Mouse (Mus musculus): ENCODE measurements around the gene Fcer2a. TPM values are rescaled to one million over a fixed set of nuclear protein-coding genes. Genes with fewer than 3 reads are reported as not detected.
A peak's percentile ranks its signal among the peaks of the same experiment; 100 is the strongest.

Fcer2a gene
- polyA plus RNA-seq, 1 experiment from 2014 or later: 0.32 TPM

- no peak overlapping the region for H3K27ac ChIP-seq (replicated peaks)
Observed at GRCm38 (mm10) chr8:3690774-3691173, 3.2 kb downstream of the Fcer2a start.

GRCm38 (mm10) chr8:3687537-3687936 lies 6.4 kb downstream of the Fcer2a start:
- Histone ChIP-seq H3K36me3 (replicated peaks) (peaks cover 11% of the 10 kb centered on the region), H3K27me3 (replicated peaks; ENCODE audit: low read depth, poor library complexity, severe bottlenecking) (no peaks in the 10 kb centered on the region), H3K4me1 (no peaks in the 10 kb centered on the region), H3K9me3 (no peaks in the 10 kb centered on the region; the same call in 1 of the 2 replicates), H3K27ac (replicated peaks) (no peak overlapping the region), H3K4me3 (no peak overlapping the region)
- no peak for DNase-seq (ENCODE audit: low spot score)
- WGBS: 78% methylated on average over 6 of the region's 6 CpGs

More at GRCm38 (mm10) chr8:3690774-3691173, 3.2 kb downstream of the Fcer2a start:
- no peak overlapping the region for H3K4me3 ChIP-seq
- no peaks in the 10 kb centered on the region for H3K27me3 ChIP-seq (replicated peaks; ENCODE audit: low read depth, poor library complexity, severe bottlenecking)
- 76% methylated on average over 3 of the region's 3 CpGs for WGBS
- no peaks in the 10 kb centered on the region for H3K36me3 ChIP-seq (replicated peaks)
- H3K9me3 ChIP-seq: no peaks in the 10 kb centered on the region
- DNase-seq (ENCODE audit: low spot score): no peak
- no peaks in the 10 kb centered on the region for H3K4me1 ChIP-seq

GRCm38 (mm10) chr8:3685422-3685821 lies 8.6 kb downstream of the Fcer2a start:
- Histone ChIP-seq H3K9me3 (no peaks in the 10 kb centered on the region; the same call in 1 of the 2 replicates), H3K4me1 (no peaks in the 10 kb centered on the region), H3K36me3 (replicated peaks) (peaks cover 32% of the 10 kb centered on the region), H3K27ac (replicated peaks) (no peak overlapping the region), H3K27me3 (replicated peaks; ENCODE audit: low read depth, poor library complexity, severe bottlenecking) (no peaks in the 10 kb centered on the region), H3K4me3 (no peak overlapping the region)
- WGBS: 69% methylated on average over 5 of the region's 5 CpGs
- no peak for DNase-seq (ENCODE audit: low spot score)

GRCm38 (mm10) chr8:3684530-3684929 lies 9.4 kb downstream of the Fcer2a start:
- Histone ChIP-seq H3K27ac (replicated peaks) (no peak overlapping the region), H3K36me3 (replicated peaks) (peaks cover 41% of the 10 kb centered on the region), H3K4me1 (no peaks in the 10 kb centered on the region), H3K27me3 (replicated peaks; ENCODE audit: low read depth, poor library complexity, severe bottlenecking) (no peaks in the 10 kb centered on the region), H3K9me3 (no peaks in the 10 kb centered on the region; the same call in 1 of the 2 replicates), H3K4me3 (no peak overlapping the region)
- DNase-seq (ENCODE audit: low spot score): no peak

- peaks cover 4% of the 10 kb centered on the region; the same call in 1 of the 2 replicates for H3K9me3 ChIP-seq
- H3K27me3 ChIP-seq (replicated peaks; ENCODE audit: low read depth, poor library complexity, severe bottlenecking): no peaks in the 10 kb centered on the region
- DNase-seq (ENCODE audit: low spot score): no peak
- H3K36me3 ChIP-seq (replicated peaks): peaks cover 50% of the 10 kb centered on the region
- H3K27ac ChIP-seq (replicated peaks): no peak overlapping the region
- H3K4me3 ChIP-seq: no peak overlapping the region
- WGBS: 79% methylated on average over 6 of the region's 6 CpGs
- H3K4me1 ChIP-seq: no peaks in the 10 kb centered on the region
Observed at GRCm38 (mm10) chr8:3683408-3684176, 10.4 kb downstream of the Fcer2a start.

GRCm38 (mm10) chr8:3682435-3682834 lies 11.5 kb downstream of the Fcer2a start:
- DNase-seq (ENCODE audit: low spot score): no peak
- no peak overlapping the region for H3K27ac ChIP-seq (replicated peaks)
- H3K36me3 ChIP-seq (replicated peaks): peaks cover 54% of the 10 kb centered on the region
- 92% methylated on average over 5 of the region's 5 CpGs for WGBS
- no peak overlapping the region for H3K4me3 ChIP-seq
- H3K4me1 ChIP-seq: peaks cover 6% of the 10 kb centered on the region
- no peaks in the 10 kb centered on the region for H3K27me3 ChIP-seq (replicated peaks; ENCODE audit: low read depth, poor library complexity, severe bottlenecking)
- H3K9me3 ChIP-seq: peaks cover 4% of the 10 kb centered on the region; the same call in 1 of the 2 replicates

- 97% methylated on average over 5 of the region's 5 CpGs for WGBS
- no peak for DNase-seq (ENCODE audit: low spot score)
- H3K4me1 ChIP-seq: peaks cover 13% of the 10 kb centered on the region
Observed at GRCm38 (mm10) chr8:3679656-3680055, 14.3 kb downstream of the Fcer2a start.

GRCm38 (mm10) chr8:3679236-3679635 lies 14.7 kb downstream of the Fcer2a start:
- Histone ChIP-seq H3K27ac (replicated peaks) (no peak overlapping the region), H3K4me1 (peaks cover 13% of the 10 kb centered on the region), H3K4me3 (no peak overlapping the region), H3K9me3 (peaks cover 4% of the 10 kb centered on the region; the same call in 1 of the 2 replicates), H3K36me3 (replicated peaks) (peaks cover 54% of the 10 kb centered on the region), H3K27me3 (replicated peaks; ENCODE audit: low read depth, poor library complexity, severe bottlenecking) (no peaks in the 10 kb centered on the region)
- WGBS: 97% methylated on average over 23 of the region's 23 CpGs
- no peak for DNase-seq (ENCODE audit: low spot score)

More at GRCm38 (mm10) chr8:3679656-3680055, 14.3 kb downstream of the Fcer2a start:
- no peak overlapping the region for H3K27ac ChIP-seq (replicated peaks)
- no peak overlapping the region for H3K4me3 ChIP-seq
- H3K27me3 ChIP-seq (replicated peaks; ENCODE audit: low read depth, poor library complexity, severe bottlenecking): no peaks in the 10 kb centered on the region
- peaks cover 4% of the 10 kb centered on the region; the same call in 1 of the 2 replicates for H3K9me3 ChIP-seq
- peaks cover 54% of the 10 kb centered on the region for H3K36me3 ChIP-seq (replicated peaks)

- H3K9me3 ChIP-seq: peaks cover 4% of the 10 kb centered on the region; the same call in 1 of the 2 replicates
- H3K27ac ChIP-seq (replicated peaks): no peak overlapping the region
- no peak for DNase-seq (ENCODE audit: low spot score)
- peaks cover 54% of the 10 kb centered on the region for H3K36me3 ChIP-seq (replicated peaks)
- peaks cover 13% of the 10 kb centered on the region for H3K4me1 ChIP-seq
- 97% methylated on average over 23 of the region's 23 CpGs for WGBS
- H3K27me3 ChIP-seq (replicated peaks; ENCODE audit: low read depth, poor library complexity, severe bottlenecking): no peaks in the 10 kb centered on the region
- H3K4me3 ChIP-seq: no peak overlapping the region
Observed at GRCm38 (mm10) chr8:3678831-3679230, 15.1 kb downstream of the Fcer2a start.

GRCm38 (mm10) chr8:3676993-3677579 lies 16.9 kb downstream of the Fcer2a start:
- peak; percentile 38 for DNase-seq (ENCODE audit: low spot score)
- Histone ChIP-seq H3K27ac (replicated peaks) (peak overlapping the region; percentile 94), H3K9me3 (peaks cover 4% of the 10 kb centered on the region; the same call in 1 of the 2 replicates), H3K4me1 (peaks cover 19% of the 10 kb centered on the region), H3K36me3 (replicated peaks) (peaks cover 39% of the 10 kb centered on the region), H3K4me3 (peak overlapping the region; percentile 87), H3K27me3 (replicated peaks; ENCODE audit: low read depth, poor library complexity, severe bottlenecking) (no peaks in the 10 kb centered on the region)
- WGBS: 8% methylated on average over 15 of the region's 15 CpGs

- peak; percentile 95 for DNase-seq (ENCODE audit: low spot score)
- WGBS: under 1% methylated on average over 61 of the region's 61 CpGs
- H3K36me3 ChIP-seq (replicated peaks): peaks cover 32% of the 10 kb centered on the region
Observed at GRCm38 (mm10) chr8:3676131-3676992, 17.6 kb downstream of the Fcer2a start, which contains the start of gene Trappc5. TSS of gene Trappc5 (plus strand) at chr8:3676299.

GRCm38 (mm10) chr8:3674671-3675070 lies 19.3 kb downstream of the Fcer2a start:
- H3K4me1 ChIP-seq: peaks cover 19% of the 10 kb centered on the region
- H3K4me3 ChIP-seq: no peak overlapping the region
- WGBS: 64% methylated on average over 3 of the region's 3 CpGs
- no peaks in the 10 kb centered on the region for H3K27me3 ChIP-seq (replicated peaks; ENCODE audit: low read depth, poor library complexity, severe bottlenecking)
- H3K36me3 ChIP-seq (replicated peaks): peaks cover 15% of the 10 kb centered on the region
- H3K27ac ChIP-seq (replicated peaks): no peak overlapping the region
- H3K9me3 ChIP-seq: peaks cover 4% of the 10 kb centered on the region; the same call in 1 of the 2 replicates
- no peak for DNase-seq (ENCODE audit: low spot score)

More at GRCm38 (mm10) chr8:3676131-3676992, 17.6 kb downstream of the Fcer2a start, which contains the start of gene Trappc5:
- Histone ChIP-seq H3K4me1 (peaks cover 19% of the 10 kb centered on the region), H3K4me3 (peak within 1 kb of the TSS; percentile 87), H3K27ac (replicated peaks) (peak within 1 kb of the TSS; percentile 94), H3K27me3 (replicated peaks; ENCODE audit: low read depth, poor library complexity, severe bottlenecking) (no peaks in the 10 kb centered on the region), H3K9me3 (peaks cover 4% of the 10 kb centered on the region; the same call in 1 of the 2 replicates)

Data from embryonic facial prominence, embryonic 10.5 days (tissue).